Mouse (Mus musculus) macrophage (primary cell): ENCODE measurements around the gene Gm49369. TPM values are rescaled to one million over a fixed set of nuclear protein-coding genes. Genes with fewer than 3 reads are reported as not detected.

Experiments
- H3K27ac ChIP-seq: fragments of 350-480 bp; formaldehyde crosslinking; 2 replicates; pipeline ENCODE4 v1.9.0; 2021
- H3K36me3 ChIP-seq: fragments of 350-480 bp; formaldehyde crosslinking; 2 replicates; pipeline ENCODE4 v1.9.0; 2021; ENCODE audit errors: inconsistent target
- H3K4me3 ChIP-seq: fragments of 350-480 bp; formaldehyde crosslinking; 2 replicates; pipeline ENCODE4 v1.9.0; 2021; ENCODE audit errors: inconsistent target
- H3K79me2 ChIP-seq: fragments of 350-480 bp; formaldehyde crosslinking; 2 replicates; pipeline ENCODE4 v1.9.0; 2021; ENCODE audit errors: inconsistent target
- WGBS: methylation state at CpG from one replicate; pipeline ENCODE4 v1.1.7; 2026; ENCODE audit warnings: inconsistent platforms; ENCODE audit not compliant: missing documents; 5-methylcytosine and 5-hydroxymethylcytosine counted together
- polyA plus RNA-seq: library from polyadenylated mRNA; stranded (reverse); fragments of 250-400 nt; gene quantifications from 3 replicates; pipeline ENCODE4 v1.2.4, GENCODE M21; 2018; ENCODE audit warnings: inconsistent platforms

Gm49369 gene
- polyA plus RNA-seq, 1 experiment from 2014 or later, result 6,145 TPM

DNA sequence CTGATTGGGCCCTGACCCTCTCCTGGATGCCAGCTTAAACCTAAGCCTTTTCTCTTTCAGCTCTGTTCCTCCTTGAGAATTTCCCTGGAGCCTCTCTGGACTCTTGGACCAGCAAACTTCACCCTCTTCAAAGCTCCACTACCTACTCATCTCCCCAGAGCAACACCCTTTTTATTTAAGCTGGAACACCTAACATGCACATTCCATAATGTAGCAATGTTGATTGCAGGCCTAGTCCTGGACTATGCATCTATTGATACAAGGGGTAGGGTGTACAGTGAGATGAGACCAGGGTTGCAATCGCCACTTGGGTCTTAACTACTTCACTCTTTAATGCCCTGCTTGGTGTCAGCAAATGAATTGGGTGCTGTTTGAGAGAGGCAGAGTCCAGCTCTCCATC, 5.7 kb upstream of the Gm49369 start:
- Histone ChIP-seq H3K79me2 (peaks cover 90% of the 10 kb centered on the region), H3K36me3 (peaks cover 10% of the 10 kb centered on the region; the same call in 1 of the 2 replicates), H3K27ac (peak overlapping the region; percentile 100), H3K4me3 (peak overlapping the region; percentile 5; the same call in 1 of the 2 replicates)
- 90% methylated on average over 1 of the region's 1 CpGs for WGBS

DNA sequence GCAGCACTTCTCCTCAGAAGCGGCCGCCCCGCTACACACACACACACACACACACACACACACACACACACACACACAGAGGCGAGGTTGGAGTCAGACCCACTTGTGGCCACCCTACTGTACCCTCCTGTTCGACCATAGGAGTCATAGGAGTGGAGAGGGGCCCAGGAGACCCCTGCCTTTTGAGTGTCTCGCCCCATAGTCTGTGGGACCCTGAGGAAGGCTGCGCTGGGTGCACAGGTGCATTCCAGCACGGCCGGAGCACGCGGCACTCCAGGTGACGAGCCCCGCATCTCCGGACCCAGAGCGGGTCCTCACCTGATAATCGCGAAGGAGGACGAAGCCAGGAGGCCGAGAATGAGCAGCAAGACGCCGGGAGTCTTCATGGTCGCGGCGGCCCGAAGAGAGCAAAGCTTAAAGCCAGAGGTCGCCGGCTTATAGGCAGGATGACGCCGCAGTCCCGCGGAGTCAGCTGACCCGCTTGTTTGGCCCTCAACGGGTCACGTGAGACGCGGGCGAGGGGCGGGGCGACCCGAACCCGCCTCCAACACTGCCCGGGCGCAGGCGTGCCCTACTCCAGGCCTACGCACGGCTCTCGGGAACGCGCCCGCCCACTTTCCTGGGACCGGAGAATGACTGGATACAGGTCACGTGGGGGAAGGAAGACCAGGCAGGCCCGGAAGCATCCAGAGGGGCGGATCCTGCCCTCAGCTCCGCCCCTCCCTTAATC, 5.1 kb upstream of the Gm49369 start, which contains the start of gene Ctsd:
Gene Ctsd, minus strand, starts transcription at position 620 of the 730 bp plus-strand sequence.
- H3K36me3 ChIP-seq, result peaks cover 16% of the 10 kb centered on the region
- peaks cover 93% of the 10 kb centered on the region for H3K79me2 ChIP-seq
- H3K27ac ChIP-seq, result peak within 1 kb of the TSS; percentile 100
- under 1% methylated on average over 41 of the region's 55 CpGs for whole genome bisulfite sequencing
- H3K4me3 ChIP-seq, result peak within 1 kb of the TSS; percentile 92

DNA sequence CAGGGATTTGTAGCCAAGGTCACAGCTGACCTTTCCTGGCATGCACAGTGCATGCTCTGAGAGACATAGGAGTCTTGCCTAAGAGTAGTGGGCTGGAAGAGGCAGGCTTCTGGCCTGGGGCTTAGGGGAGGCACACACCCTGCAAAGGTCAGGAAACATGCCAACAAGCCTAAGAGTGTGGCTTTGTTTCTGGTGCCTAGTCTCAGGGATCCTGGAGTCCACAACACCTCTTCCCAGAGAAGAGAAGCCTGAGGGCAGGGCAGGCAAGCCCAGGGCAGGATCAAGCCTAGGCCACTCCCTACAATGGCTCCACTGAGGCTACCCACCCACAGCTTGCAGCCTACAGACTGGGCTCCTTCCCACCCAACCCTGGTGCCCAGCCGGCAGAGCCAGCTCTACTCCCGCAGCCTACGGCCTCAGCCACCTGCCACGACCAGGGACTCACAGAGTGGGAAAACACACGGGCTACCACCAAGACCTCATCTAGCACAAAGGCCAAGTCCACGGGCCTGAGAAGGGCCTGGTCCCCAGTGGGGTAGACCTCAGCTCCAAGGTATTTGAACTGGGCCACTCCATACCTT, 4.2 kb upstream of the Gm49369 start:
- peak overlapping the region; percentile 99 for H3K27ac ChIP-seq
- peak overlapping the region; percentile 92 for H3K4me3 ChIP-seq
- peaks cover 93% of the 10 kb centered on the region for H3K79me2 ChIP-seq
- peaks cover 25% of the 10 kb centered on the region for H3K36me3 ChIP-seq
- WGBS, result 8% methylated on average over 6 of the region's 6 CpGs

DNA sequence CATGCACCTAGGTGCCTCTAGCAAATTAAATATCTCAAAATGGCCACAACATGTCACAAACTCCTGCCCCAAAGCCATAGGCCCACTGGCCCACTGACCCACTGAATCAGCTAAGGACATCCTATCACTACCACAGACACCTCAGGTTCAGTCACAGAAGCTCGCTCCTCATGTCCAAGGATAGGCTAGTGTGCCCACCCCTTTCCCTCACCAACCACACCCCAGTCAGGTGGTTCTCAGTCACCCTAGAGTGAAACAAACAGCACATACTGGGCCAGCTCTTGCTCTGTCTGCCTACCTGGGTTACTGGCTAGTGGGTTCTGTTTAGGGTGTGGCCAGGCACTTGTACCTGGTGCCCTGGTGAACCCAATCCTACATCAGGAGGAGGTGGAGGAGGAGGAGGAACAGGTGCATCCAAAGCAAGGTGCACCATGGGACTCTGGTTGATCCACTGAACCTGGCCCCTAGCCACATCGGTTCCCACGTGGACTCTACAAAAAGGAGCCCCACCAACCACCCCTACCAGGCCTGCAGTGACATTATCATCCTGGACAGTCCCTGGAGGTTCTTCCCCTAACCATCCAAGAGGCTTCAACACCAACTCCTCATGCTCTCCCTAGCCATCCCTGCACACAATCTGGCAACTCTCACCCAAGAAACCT, 3.4 kb upstream of the Gm49369 start:
- Histone ChIP-seq H3K79me2 (peaks cover 93% of the 10 kb centered on the region), H3K36me3 (peaks cover 32% of the 10 kb centered on the region), H3K27ac (peak overlapping the region; percentile 99), H3K4me3 (peak overlapping the region; percentile 92)
- WGBS, result 66% methylated on average over 3 of the region's 3 CpGs

DNA sequence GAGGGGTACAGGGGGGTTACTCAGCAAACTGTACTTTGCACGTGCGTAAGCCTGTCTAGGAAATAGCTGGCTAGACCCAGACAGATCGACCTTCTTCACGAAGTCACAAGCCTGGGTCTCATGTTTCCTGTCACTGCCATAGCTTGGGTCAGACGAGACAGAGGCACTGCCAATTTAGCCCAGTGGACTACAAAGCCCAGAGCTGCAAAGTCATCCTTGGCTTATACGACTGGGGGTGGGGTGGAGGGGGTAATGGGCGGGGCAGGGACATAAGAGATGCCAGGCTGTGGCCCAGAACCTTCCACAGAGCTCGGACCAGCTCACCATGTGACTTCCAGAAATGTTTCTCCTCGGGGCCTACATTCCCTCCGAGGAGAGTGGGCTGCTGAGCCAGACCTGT, 1.8 kb upstream of the Gm49369 start:
- Histone ChIP-seq H3K4me3 (peak overlapping the region; percentile 92), H3K27ac (peak overlapping the region; percentile 99), H3K36me3 (peaks cover 48% of the 10 kb centered on the region), H3K79me2 (peaks cover 93% of the 10 kb centered on the region)
- WGBS, result 15% methylated on average over 10 of the region's 10 CpGs

DNA sequence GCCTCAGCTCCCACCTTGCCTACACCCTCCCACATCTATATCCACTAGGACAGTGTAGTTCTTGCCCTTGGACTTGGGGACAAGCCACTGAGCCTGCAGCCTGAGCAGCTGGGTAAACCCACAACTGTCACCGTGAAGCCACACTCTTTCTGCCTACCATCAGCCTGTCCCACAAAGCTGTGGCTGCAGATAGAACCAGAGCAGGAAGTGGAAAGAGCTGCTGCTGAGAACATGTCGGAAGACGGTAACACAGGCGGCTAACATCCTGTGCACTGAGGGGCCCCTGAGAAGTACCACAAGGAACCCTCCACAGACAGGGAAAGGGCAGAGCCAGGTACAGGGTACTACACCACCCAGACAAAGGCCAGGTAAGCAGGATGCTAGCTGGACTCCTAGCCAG, 1.3 kb downstream of the Gm49369 start:
- Histone ChIP-seq H3K79me2 (peaks cover 65% of the 10 kb centered on the region), H3K4me3 (peak overlapping the region; percentile 92; the same call in 1 of the 2 replicates), H3K27ac (peak overlapping the region; percentile 99), H3K36me3 (peaks cover 79% of the 10 kb centered on the region)
- 20% methylated on average over 4 of the region's 4 CpGs for WGBS

DNA sequence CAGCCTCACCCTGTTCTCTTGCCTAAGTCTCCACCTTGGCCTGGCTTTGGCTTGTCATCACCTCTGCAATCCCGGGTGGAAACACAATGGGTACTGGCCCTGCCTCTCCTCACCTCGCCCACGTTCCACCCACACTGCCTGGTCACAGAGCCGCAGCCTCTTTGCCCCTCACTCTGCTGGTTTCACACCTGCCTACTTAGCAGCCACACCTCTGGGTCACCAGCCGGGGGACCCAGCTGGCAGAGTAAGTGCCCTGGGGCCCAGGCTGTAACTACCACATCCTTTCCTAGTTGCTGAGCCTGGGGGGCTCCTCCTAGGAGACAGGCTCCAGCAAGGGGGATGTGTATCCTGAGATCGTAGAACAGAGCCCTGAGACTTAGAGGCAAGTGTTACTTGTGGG, 3.3 kb downstream of the Gm49369 start:
- Histone ChIP-seq H3K4me3 (no peak overlapping the region), H3K79me2 (peaks cover 45% of the 10 kb centered on the region), H3K36me3 (peaks cover 84% of the 10 kb centered on the region), H3K27ac (no peak overlapping the region)
- whole genome bisulfite sequencing, result 94% methylated on average over 6 of the region's 6 CpGs

DNA sequence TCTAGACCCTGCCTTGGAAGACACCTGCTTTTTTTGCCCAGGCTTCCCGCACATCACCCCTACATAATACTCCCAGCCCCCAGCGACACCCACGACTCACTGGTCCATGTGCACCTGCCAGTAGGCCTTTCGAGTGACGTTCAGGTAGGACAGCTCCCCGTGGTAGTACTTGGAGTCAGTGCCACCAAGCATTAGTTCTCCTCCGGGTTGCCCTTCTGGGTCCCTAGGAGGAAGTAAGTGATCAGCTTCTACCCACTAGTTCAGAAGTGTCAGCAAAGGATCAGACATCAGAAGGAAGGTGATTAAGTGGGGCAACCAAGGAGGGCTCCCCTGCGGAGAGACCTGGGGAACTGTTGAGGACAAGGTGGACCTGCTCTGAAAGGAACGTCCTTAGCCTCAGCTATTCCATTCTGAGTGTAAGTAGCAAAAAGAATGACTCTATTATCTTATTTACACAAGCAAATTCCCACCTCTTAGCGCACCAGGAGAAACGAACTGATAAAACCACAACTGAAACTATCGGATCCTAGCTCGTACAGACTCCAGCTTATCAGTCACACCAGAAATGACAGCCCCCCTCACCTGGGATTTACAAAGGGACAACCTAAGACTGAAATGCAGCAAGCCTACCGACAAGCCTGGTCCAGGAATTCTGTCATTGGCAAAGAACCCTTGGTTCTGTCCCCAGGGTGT, 5.1 kb downstream of the Gm49369 start:
- H3K36me3 ChIP-seq, result peaks cover 66% of the 10 kb centered on the region
- WGBS, result 92% methylated on average over 14 of the region's 14 CpGs
- H3K27ac ChIP-seq, result no peak overlapping the region

DNA sequence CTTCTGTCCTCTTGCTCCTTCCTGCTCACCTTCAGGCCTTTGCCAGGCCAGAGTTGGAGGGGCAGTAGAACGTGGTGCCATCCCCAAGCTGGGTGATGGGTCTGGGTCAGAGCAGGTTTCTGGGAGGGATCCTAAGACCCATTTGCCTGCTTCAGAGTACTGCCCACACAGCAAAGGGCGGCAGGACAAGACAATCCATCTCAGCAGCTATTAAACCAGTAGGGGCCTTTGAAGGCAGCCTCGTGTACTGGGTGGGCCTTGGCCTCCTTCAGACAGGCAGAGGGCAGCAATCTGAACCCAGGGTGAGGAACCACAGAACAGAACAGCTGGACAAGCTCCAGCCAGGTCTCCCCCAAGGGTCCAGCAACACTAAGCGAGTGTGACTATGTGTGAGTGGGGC, 6.4 kb downstream of the Gm49369 start:
- 94% methylated on average over 4 of the region's 4 CpGs for whole genome bisulfite sequencing
- H3K36me3 ChIP-seq, result peaks cover 54% of the 10 kb centered on the region

More for the DNA sequence above, 5.1 kb downstream of the Gm49369 start:
- peaks cover 27% of the 10 kb centered on the region for H3K79me2 ChIP-seq
- no peak overlapping the region for H3K4me3 ChIP-seq

DNA sequence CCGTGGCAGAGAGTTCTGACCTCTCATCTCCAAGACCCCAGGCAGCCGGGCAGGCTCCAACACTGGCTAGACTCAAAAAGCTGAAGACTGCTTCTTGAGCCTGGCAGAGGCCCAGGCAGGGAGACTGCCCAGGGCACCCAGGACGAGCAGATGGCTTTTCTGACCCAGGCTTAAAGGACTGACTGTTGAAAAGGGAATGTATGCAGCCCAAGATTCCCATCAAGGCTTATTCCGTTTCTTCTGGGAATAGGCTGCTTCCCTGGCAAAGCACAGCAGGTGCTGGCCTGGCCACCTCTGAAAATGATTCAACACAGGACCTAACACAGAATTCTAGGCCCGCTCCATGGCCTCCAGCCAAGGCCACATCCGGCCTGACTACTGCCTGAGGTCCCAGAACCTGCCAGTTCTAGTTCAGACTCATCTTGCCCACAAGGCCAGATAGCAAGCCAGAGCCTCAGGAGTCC, 7.2 kb downstream of the Gm49369 start:
- WGBS, result 70% methylated on average over 6 of the region's 6 CpGs
- H3K27ac ChIP-seq, result no peak overlapping the region
- no peak overlapping the region for H3K4me3 ChIP-seq
- H3K36me3 ChIP-seq, result peaks cover 46% of the 10 kb centered on the region
- H3K79me2 ChIP-seq, result peaks cover 6% of the 10 kb centered on the region; the same call in 1 of the 2 replicates

More for the DNA sequence above, 6.4 kb downstream of the Gm49369 start:
- no peak overlapping the region for H3K27ac ChIP-seq
- no peak overlapping the region for H3K4me3 ChIP-seq
- peaks cover 14% of the 10 kb centered on the region for H3K79me2 ChIP-seq

DNA sequence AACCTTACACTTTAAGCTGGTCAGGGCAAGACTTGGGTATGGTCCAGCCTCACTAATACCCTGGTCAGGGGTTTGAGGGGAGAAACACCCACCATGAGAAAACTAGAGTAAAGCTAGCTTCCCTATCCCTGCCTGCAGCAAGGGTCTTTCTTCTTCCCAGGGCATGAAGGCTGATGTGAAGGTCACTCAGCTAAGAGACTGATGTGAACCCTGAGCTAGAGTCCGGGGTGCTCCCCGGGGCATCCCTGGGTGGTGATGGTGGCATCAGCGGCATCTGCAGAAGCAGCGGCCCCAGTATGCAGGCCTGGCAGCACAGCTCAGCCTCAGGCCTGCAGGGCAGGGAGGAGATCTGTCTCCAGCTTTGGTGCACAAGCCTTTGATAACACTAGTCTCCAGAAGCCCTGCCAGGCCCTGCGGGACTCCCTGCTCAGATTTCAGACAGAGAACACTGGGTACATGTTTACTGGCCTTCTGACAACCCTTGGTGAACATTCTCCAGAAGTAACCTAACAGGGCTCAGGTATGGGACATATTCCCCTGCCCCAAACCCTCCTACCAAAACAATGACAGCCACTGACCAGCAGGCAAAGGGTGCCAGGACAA, 8.0 kb downstream of the Gm49369 start:
- H3K79me2 ChIP-seq, result no peaks in the 10 kb centered on the region
- H3K36me3 ChIP-seq, result peaks cover 38% of the 10 kb centered on the region
- no peak overlapping the region for H3K4me3 ChIP-seq
- no peak overlapping the region for H3K27ac ChIP-seq
- WGBS, result 98% methylated on average over 5 of the region's 5 CpGs

DNA sequence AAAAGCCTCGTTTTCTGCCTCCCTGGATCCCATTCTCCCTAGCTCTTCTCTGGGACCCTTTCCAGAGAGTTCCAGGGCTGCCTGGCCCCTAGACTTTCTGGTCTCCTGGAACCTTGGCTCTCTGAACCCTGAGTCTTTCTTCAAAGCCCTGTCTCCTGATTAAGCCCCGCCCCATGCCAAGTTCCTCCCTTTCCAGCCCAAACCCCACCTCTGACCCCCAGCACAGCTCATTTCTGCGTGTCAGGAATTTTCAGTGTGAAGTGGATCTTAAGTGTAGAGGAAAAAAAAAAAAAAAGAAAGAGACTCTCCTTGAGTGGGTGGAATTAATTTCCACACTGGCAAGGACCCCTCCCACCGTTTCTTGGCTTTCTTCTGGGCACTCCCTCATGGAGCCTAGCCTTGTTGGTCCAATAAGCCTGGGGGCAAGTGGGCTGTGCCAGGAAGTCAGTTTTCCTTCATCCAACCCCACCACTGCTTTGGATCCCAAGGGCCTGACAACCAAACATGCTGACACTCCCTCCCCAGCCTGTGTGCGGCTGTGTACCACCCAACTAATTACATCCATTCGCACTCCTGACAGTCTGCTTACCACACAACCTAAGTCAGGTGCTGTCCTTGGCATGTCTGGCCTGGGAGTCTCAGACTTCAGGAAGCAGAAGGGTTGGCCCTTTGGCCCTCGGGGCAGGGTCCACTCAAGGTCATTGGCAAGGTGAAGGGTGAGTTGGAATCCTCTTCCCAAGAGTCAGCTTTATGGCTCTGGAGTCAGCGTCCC, 8.6 kb downstream of the Gm49369 start, which contains the start of gene Ifitm10:
Gene Ifitm10, minus strand, starts transcription at position 113 of the 772 bp plus-strand sequence.
- Histone ChIP-seq H3K79me2 (no peaks in the 10 kb centered on the region), H3K4me3 (no peak within 1 kb of the TSS), H3K36me3 (peaks cover 31% of the 10 kb centered on the region), H3K27ac (no peak within 1 kb of the TSS)
- WGBS, result 83% methylated on average over 7 of the region's 8 CpGs

DNA sequence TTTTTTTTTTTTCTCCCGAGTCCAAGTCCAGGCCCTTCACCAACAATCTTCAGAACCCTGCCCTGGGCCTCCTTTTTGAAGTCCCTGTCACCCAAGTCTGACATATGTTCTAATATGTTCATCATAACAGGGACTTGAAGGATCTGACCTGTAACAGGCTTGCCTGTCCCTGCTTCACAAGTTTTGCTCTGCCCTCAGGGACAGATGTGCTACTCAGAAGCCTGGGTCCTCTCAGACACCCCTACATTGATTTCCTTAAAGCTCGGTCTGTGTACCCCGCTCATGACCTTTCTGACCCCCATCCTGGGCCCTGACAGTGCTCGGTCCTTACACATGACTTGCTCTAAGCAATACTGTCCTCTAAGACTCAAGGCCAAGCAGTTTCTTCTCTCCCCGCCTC, 9.4 kb downstream of the Gm49369 start:
- Histone ChIP-seq H3K79me2 (no peaks in the 10 kb centered on the region), H3K36me3 (peaks cover 23% of the 10 kb centered on the region), H3K4me3 (no peak overlapping the region), H3K27ac (no peak overlapping the region)
- WGBS, result 93% methylated on average over 5 of the region's 5 CpGs
